Mouse (Mus musculus): ENCODE results near the gene Ripply3. TPM values are rescaled to one million over a fixed set of nuclear protein-coding genes. Genes with fewer than 3 reads are reported as not detected.

Gene Ripply3
- 0.13 and 0.26 TPM in 2 replicates for polyA plus RNA-seq (2021; fragmentation: Nextera tagmentation)
- long read RNA-seq, experiment 1, result 0 reads
- long read RNA-seq, experiment 2, partial matches to known transcripts, result 0 of 1 reads
- long read RNA-seq, experiment 2, other reads (novel, unspliced or antisense), result 0 of 1 reads

GRCm38 (mm10) chr16:94327781-94328711 lies at the start of gene Ripply3:
Ripply3 (plus strand) TSS chr16:94328420.

GRCm38 (mm10) chr16:94313229-94314030 lies 14.8 kb upstream of the Ripply3 start, which contains the start of gene Hlcs:
Hlcs (minus strand) TSS chr16:94313571.

GRCm38 (mm10) chr16:94370173-94370914 lies 42.1 kb downstream of the Ripply3 start, which contains the start of gene Ttc3:
Ttc3 (plus strand) TSS chr16:94370618.

GRCm38 (mm10) chr16:94371301-94371931 lies 43.2 kb downstream of the Ripply3 start, which contains the start of gene Pigp:
Pigp (minus strand) TSS chr16:94371842.

Other genes with a start within 250 kb of the Ripply3 start
- 0.04 TPM in 1 of 2 replicates, not detected in the other for gene Sim2, start 243.5 kb upstream of the Ripply3 start, polyA plus RNA-seq (2021; fragmentation: Nextera tagmentation)
- gene Hlcs, start 14.8 kb upstream of the Ripply3 start, polyA plus RNA-seq (2021; fragmentation: Nextera tagmentation), result 4.5 and 4.7 TPM in 2 replicates
- 436 and 458 TPM in 2 replicates for gene Ttc3, start 42.2 kb downstream of the Ripply3 start, polyA plus RNA-seq (2021; fragmentation: Nextera tagmentation)
- 143 and 154 TPM in 2 replicates for gene Pigp, start 43.4 kb downstream of the Ripply3 start, polyA plus RNA-seq (2021; fragmentation: Nextera tagmentation)
- 29.4 and 34.1 TPM in 2 replicates for gene Vps26c, start 198.4 kb downstream of the Ripply3 start, polyA plus RNA-seq (2021; fragmentation: Nextera tagmentation)
- gene Dyrk1a, start 241.6 kb downstream of the Ripply3 start, polyA plus RNA-seq (2021; fragmentation: Nextera tagmentation), result 18.2 and 23.0 TPM in 2 replicates

All from layer of hippocampus, adult 6 months (tissue).